Mouse (Mus musculus) intestine, postnatal 0 days (tissue): Measurements from ENCODE around the gene Nup107. TPM values are rescaled to one million over a fixed set of nuclear protein-coding genes. Genes with fewer than 3 reads are reported as not detected.

Source experiments
- ATAC-seq: fragments of 200-750 bp; cut with Nextera tagmentation; 2 replicates; pipeline ENCODE4 v1.8.0; 2017; ENCODE audit warnings: mild to moderate bottlenecking, moderate TSS enrichment, moderate library complexity
- H3K27ac ChIP-seq: fragments of 300-500 bp; sonication (generic); 2 replicates; pipeline ENCODE4 v1.5.1; 2014; ENCODE audit warnings: mild to moderate bottlenecking, low read depth, low read length, moderate library complexity
- H3K27me3 ChIP-seq: fragments of 300-500 bp; sonication (generic); replicated peaks from 2 replicates; pipeline ENCODE4 v1.6.1; 2014; ENCODE audit warnings: low read length, mixed read lengths; ENCODE audit not compliant: control insufficient read depth, insufficient read depth
- H3K36me3 ChIP-seq: fragments of 300-500 bp; sonication (generic); 2 replicates; pipeline ENCODE4 v1.6.1; 2014; ENCODE audit warnings: mild to moderate bottlenecking, moderate library complexity; ENCODE audit not compliant: control insufficient read depth, insufficient read depth
- H3K4me1 ChIP-seq: fragments of 300-500 bp; sonication (generic); replicated peaks from 2 replicates; pipeline ENCODE4 v1.6.1; 2014; ENCODE audit warnings: antibody characterized with exemption, low read length, mixed read lengths; ENCODE audit not compliant: control insufficient read depth, insufficient read depth
- H3K4me2 ChIP-seq: fragments of 300-500 bp; sonication (generic); replicated peaks from 2 replicates; pipeline ENCODE4 v1.6.1; 2014; ENCODE audit warnings: low read depth, mild to moderate bottlenecking, moderate library complexity
- H3K4me3 ChIP-seq: fragments of 300-500 bp; sonication (generic); 2 replicates; pipeline ENCODE4 v1.5.1; 2014; ENCODE audit warnings: low read depth, low read length
- H3K9ac ChIP-seq: fragments of 300-500 bp; sonication (generic); 2 replicates; pipeline ENCODE4 v1.6.1; 2014; ENCODE audit warnings: mild to moderate bottlenecking, low read depth, low read length
- H3K9me3 ChIP-seq: fragments of 300-500 bp; sonication (generic); 2 replicates; pipeline ENCODE4 v1.6.1; 2016; ENCODE audit warnings: mixed run types; ENCODE audit not compliant: control insufficient read depth
- CTCF ChIP-seq: sonication (generic); IDR thresholded peaks from 2 replicates; pipeline ENCODE4 v1.5.1; 2016; ENCODE audit warnings: low read depth, mild to moderate bottlenecking, control low read depth, antibody characterized with exemption, moderate library complexity
- WGBS: fragments of 180-500 bp; shearing (Covaris S2); extraction: QIAGEN DNeasy Blood & Tissue Kit; methylation state at CpG from one replicate; pipeline ENCODE4 v1.1.7; 2014; 5-methylcytosine and 5-hydroxymethylcytosine counted together
- polyA plus RNA-seq: library from polyadenylated mRNA; unstranded; fragments of >200 nt; fragmentation: Nextera tagmentation; extraction: Ambion mirVana; gene quantifications from 2 replicates; pipeline ENCODE4 v1.2.1, GENCODE M21; 2015

Nup107 gene
- polyA plus RNA-seq, 1 experiment from 2014 or later, result 16.2 TPM

DNA sequence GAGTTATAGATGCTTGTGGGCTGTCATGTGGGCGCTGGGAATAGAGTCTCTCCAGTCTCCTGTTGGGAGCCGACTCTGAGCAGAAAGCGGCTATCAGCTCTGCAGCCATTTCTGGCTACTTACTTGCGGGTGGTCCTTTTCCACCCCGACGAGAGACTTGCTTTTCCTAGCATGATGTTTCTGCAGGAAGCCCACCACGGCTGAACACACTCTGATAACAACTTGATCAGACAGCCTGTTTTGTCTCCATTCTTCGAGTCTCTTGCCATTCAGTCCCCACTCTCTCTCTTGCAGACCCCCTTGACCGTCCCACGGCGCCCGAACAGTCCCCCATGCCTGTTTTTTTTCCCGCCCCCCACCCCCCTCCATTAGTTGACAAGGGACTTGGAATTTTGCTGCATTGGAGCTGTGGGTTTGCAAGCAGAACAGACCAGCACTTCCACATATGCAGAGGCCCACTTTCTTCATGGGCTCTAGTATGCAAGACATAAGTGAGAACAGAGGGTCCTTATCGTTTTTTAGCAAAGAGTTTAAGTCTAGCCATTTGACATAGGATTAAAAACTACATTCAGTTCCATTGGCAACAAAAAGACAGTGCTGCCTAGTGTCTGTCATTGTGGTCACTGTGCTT, 59.4 kb downstream of the Nup107 start:
- Histone ChIP-seq H3K27me3 (no peaks in the 10 kb centered on the region), H3K27ac (no peak overlapping the region), H3K9ac (no peak overlapping the region), H3K4me3 (no peak overlapping the region), H3K4me1 (0 out of 2 replicates have a peak, but pooled peaks cover 5% of the 10 kb centered on the region), H3K9me3 (no peaks in the 10 kb centered on the region), H3K4me2 (no peak overlapping the region), H3K36me3 (0 out of 2 replicates have a peak, but pooled peaks cover 2% of the 10 kb centered on the region)
- ATAC-seq, result no peak
- TF ChIP-seq CTCF, result no peak
- WGBS, result 79% methylated on average over 14 of the region's 14 CpGs

DNA sequence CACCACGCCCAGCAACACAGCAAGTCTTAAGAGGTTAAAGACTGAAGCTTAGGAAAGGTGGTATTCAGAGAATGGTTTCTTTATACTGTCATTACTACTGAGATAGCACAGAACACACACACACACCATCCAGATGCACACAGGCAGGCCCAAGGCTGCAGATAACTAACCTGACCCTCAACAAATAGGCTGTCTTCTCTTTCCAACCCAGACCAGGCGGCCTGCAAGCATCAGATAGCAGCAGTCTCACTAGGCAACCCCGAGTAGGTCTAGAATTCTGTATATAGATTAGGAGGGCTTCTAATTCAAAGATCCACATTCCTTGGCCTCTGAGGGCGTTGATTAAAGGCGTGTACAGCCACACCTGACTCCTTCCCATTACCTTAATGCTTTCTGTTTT, 60.3 kb downstream of the Nup107 start:
- no peak overlapping the region for H3K4me2 ChIP-seq
- H3K9ac ChIP-seq, result no peak overlapping the region
- H3K27ac ChIP-seq, result no peak overlapping the region
- no peak for TF ChIP-seq CTCF
- H3K36me3 ChIP-seq, result no peaks in the 10 kb centered on the region
- H3K4me3 ChIP-seq, result no peak overlapping the region
- H3K27me3 ChIP-seq, result no peaks in the 10 kb centered on the region
- H3K9me3 ChIP-seq, result no peaks in the 10 kb centered on the region
- 75% methylated on average over 5 of the region's 5 CpGs for WGBS
- no peak for ATAC-seq
- H3K4me1 ChIP-seq, result 0 out of 2 replicates have a peak, but pooled peaks cover 5% of the 10 kb centered on the region

DNA sequence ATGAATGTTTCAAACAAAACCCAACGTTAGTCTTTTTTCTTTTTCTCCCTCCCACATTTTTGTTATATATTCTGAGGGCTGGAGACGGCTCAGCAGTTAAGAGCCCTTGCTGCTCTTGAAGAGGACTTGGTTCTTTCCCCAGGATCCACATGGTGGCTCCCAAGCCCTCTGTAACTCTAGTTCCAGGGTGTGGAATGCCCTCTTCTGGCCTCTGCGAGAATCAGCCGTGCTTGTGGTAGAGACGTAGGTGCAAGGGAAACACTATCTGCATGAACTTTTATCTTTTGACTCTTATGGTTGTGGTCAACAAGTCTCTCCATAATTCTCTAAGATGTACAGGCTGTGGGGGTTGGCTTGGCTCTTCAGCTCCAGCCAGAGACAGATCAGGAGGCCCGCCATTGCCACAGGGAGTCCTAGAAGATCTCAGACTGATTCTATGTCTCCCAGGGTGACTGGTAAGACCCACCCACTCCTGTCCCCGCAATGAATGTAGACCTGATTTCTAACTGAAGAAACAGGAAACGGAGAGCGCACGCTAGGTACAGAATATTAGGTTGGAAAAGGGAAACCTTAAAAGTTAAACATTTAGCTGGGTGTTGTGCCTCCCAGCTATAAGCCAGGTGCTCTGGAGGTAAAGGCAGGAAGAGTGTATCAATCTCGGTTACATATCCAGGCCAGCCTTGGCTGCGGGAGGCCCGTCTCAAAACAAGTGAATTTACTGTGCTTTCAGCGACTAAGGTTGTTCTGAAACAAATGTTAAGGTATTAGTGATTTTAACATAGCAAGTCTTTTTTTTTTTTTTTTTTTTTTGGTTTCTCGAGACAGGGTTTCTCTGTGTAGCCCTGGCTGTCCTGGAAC, 61.0 kb downstream of the Nup107 start:
- Histone ChIP-seq H3K9me3 (no peaks in the 10 kb centered on the region), H3K36me3 (no peaks in the 10 kb centered on the region), H3K4me1 (0 out of 2 replicates have a peak, but pooled peaks cover 5% of the 10 kb centered on the region), H3K27me3 (no peaks in the 10 kb centered on the region), H3K9ac (no peak overlapping the region), H3K27ac (no peak overlapping the region; the same call in 1 of the 2 replicates), H3K4me2 (peak overlapping the region; percentile 41; the same call in 1 of the 2 replicates), H3K4me3 (no peak overlapping the region)
- WGBS, result 45% methylated on average over 14 of the region's 15 CpGs
- peak; percentile 55; the same call in 1 of the 2 replicates for ATAC-seq
- peak; percentile 90 for TF ChIP-seq CTCF

DNA sequence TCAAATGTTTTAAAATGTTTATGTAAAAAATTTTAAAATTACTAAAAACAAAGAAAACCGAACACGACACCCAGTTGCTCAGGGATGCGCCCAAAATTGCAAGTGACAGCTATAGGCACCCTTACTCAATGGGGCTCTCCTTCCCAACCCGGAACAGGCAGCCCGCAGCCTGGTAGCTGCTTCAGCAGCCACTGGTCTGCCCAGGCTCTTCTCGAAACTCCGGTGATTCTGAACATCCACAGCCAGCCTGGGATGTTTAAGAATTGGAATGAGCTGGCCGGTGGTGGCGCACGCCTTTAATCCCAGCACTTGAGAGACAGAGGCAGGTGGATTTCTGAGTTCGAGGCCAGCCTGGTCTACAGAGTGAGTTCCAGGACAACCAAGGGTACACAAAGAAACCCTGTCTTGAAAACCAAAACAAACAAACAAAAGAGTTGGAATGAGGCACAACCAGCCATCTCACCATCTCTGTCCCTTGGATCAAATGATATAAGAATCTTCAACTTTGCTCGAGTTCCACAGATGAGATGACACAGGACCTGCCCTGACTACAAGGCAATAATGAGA, 61.8 kb downstream of the Nup107 start:
- H3K9me3 ChIP-seq, result no peaks in the 10 kb centered on the region
- H3K27me3 ChIP-seq, result no peaks in the 10 kb centered on the region
- no peak for ATAC-seq
- no peak for TF ChIP-seq CTCF
- H3K9ac ChIP-seq, result no peak overlapping the region
- no peak overlapping the region for H3K27ac ChIP-seq
- WGBS, result 94% methylated on average over 12 of the region's 12 CpGs
- H3K4me1 ChIP-seq, result 0 out of 2 replicates have a peak, but pooled peaks cover 5% of the 10 kb centered on the region
- no peak overlapping the region for H3K4me3 ChIP-seq
- no peak overlapping the region for H3K4me2 ChIP-seq
- H3K36me3 ChIP-seq, result no peaks in the 10 kb centered on the region

DNA sequence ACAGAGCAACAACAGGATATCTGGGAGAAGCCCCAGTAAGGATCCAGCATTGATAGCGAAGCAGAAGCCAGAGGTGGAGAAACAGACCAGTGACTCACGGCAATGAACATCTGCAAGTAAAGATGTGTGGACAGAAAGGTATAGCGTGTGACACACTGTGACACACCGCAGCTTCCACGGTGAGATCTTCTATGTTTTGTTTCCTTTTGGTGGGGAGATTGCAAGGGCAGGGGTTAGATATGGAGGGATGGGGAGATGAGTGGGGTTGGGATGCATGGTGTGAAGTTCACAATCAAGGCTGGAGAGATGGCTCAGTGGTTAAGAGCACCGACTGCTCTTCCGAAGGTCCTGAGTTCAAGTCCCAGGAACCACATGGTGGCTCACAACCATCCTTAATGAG, 62.4 kb downstream of the Nup107 start:
- Histone ChIP-seq H3K4me2 (no peak overlapping the region), H3K4me1 (0 out of 2 replicates have a peak, but pooled peaks cover 5% of the 10 kb centered on the region), H3K9me3 (no peaks in the 10 kb centered on the region), H3K4me3 (no peak overlapping the region), H3K27ac (no peak overlapping the region), H3K27me3 (no peaks in the 10 kb centered on the region), H3K36me3 (no peaks in the 10 kb centered on the region), H3K9ac (no peak overlapping the region)
- 94% methylated on average over 7 of the region's 7 CpGs for WGBS
- TF ChIP-seq CTCF, result no peak
- no peak for ATAC-seq

DNA sequence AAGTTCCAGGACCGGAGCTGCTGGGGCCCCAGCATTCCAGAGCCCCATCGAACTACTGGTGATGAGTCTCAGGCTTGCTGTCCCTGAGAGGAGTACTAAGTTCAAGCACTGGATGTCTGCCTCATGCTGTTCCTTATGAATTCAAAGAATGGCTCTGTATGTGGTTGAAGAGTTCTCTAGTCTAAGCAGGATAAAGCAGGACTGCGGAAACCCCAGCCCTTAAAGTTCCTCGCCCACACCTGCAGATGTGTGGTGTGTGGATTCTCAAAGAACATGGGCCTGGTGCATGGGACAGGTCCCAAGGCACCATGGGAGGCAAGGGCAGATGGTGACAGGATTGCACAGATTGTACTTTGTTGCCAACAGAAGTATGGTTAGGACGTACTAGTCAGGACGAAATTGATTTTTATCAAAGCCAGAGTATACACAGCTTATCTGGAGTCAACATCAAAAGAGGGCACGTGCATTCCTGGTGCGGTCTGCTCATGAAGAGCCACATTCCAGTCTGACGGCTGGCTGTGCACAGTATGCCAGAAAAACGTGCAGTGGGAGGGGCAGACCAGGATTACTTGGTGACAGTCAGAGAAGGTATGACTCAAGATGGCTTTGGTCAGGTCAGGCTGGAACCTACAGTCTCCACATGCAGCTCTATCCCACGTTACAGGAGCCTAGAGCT, 63.2 kb downstream of the Nup107 start:
- 0 out of 2 replicates have a peak, but pooled peaks cover 5% of the 10 kb centered on the region for H3K4me1 ChIP-seq
- H3K36me3 ChIP-seq, result no peaks in the 10 kb centered on the region
- no peak for TF ChIP-seq CTCF
- H3K27ac ChIP-seq, result no peak overlapping the region
- WGBS, result 52% methylated on average over 11 of the region's 11 CpGs
- no peaks in the 10 kb centered on the region for H3K9me3 ChIP-seq
- H3K4me2 ChIP-seq, result no peak overlapping the region
- no peaks in the 10 kb centered on the region for H3K27me3 ChIP-seq
- no peak overlapping the region for H3K9ac ChIP-seq
- no peak for ATAC-seq
- H3K4me3 ChIP-seq, result no peak overlapping the region
